ENCODE assay signal across 20 mouse cellular contexts in the genomic region with DNA sequence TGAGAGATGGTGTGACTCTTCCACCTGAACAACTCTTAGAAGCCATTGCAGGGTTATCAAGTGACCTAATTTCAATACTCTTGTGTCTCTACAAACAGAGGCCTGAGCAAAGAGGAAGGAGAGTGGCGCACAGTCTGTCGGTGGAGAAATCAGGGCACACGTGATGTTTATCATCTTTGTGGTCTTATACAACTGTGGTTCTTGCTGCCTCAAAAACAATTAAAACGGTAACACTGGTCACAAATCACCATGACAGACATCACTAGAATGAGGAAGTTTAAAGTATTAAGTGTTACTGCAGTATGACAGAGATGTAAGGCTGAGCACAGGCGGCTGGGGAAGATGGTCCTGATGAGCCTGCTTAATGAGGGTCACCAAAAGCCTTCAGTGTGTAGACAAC.
DNase-seq lines count a peak whose midpoint lies in the region; ATAC-seq and TF ChIP-seq lines count a peak whose summit lies in the region.
"Had no signal": no experiment of that assay in that cellular context is flagged by ENCODE, and none has a peak within 500 bp of the region (broad histone marks: within the 10 kb centered on the region; RNA-seq: fewer than 3 reads in every experiment).

No protein-coding gene starts in this region.

- H3K9me3 ChIP-seq in hindbrain, embryonic 12.5 days (replicated peaks), result no peaks in the 10 kb centered on the region
- H3K9me3 ChIP-seq: embryonic facial prominence, embryonic 15.5 days; forebrain, embryonic 10.5 days; hindbrain, embryonic 13.5 days; kidney, embryonic 15.5 days; limb, embryonic 12.5 days; liver, embryonic 13.5 days; lung, embryonic 15.5 days had no signal

- no peak overlapping the region for H3K4me2 ChIP-seq in hindbrain, embryonic 12.5 days (replicated peaks)
- H3K4me2 ChIP-seq: embryonic facial prominence, embryonic 15.5 days; hindbrain, embryonic 13.5 days; kidney, embryonic 15.5 days; limb, embryonic 12.5 days; liver, embryonic 13.5 days; lung, embryonic 15.5 days had no signal

- no peak for TF ChIP-seq CTCF in spleen, adult 2 months (IDR thresholded peaks at IDR 0.05; ENCODE audit: extremely low read depth, insufficient read depth, insufficient read length, insufficient replicate concordance)

- peak overlapping the region; percentile 77 for H3K27ac ChIP-seq in spleen, adult 2 months (ENCODE audit: insufficient read depth, low read length)
- no peak overlapping the region for H3K27ac ChIP-seq in hindbrain, embryonic 12.5 days
- H3K27ac ChIP-seq: embryonic facial prominence, embryonic 15.5 days; forebrain, embryonic 10.5 days; hindbrain, embryonic 13.5 days; kidney, embryonic 15.5 days; left cerebral cortex, adult 2 months; limb, embryonic 12.5 days; liver, embryonic 13.5 days; lung, embryonic 15.5 days; stomach, postnatal 0 days had no signal

- 14% methylated on average over 5 of the region's 5 CpGs for WGBS in spleen, adult 2 months
- 94% methylated on average over 5 of the region's 5 CpGs for WGBS in hindbrain, embryonic 12.5 days

- no peak for TF ChIP-seq POLR2A in spleen, adult 2 months (IDR thresholded peaks at IDR 0.05; ENCODE audit: low read depth, low read length)

- H3K4me3 ChIP-seq in spleen, adult 2 months (ENCODE audit: extremely low read depth, insufficient read depth, insufficient read length), result no peak overlapping the region
- no peak overlapping the region for H3K4me3 ChIP-seq in hindbrain, embryonic 12.5 days
- H3K4me3 ChIP-seq: embryonic facial prominence, embryonic 15.5 days; forebrain, embryonic 10.5 days; hindbrain, embryonic 13.5 days; kidney, embryonic 15.5 days; left cerebral cortex, adult 2 months; limb, embryonic 12.5 days; liver, embryonic 13.5 days; lung, embryonic 15.5 days had no signal

- ATAC-seq in CD4-positive, CD25-positive, alpha-beta regulatory T cell, adult 4 months, result peak; percentile 53
- peak; percentile 88 to 90 for ATAC-seq in hematopoietic stem cell, adult 5-6 weeks (replicated peaks in 1 of 2; ENCODE audit: insufficient read depth in 1 of 2, low FRiP score in 2 of 2, low TSS enrichment in 1 of 2, low read depth in 1 of 2, poor library complexity in 2 of 2, severe bottlenecking in 2 of 2)
- no peak for ATAC-seq in hindbrain, embryonic 12.5 days (ENCODE audit: low FRiP score)
- ATAC-seq: intestine, embryonic 16.5 days had no signal

- no peaks in the 10 kb centered on the region for H3K36me3 ChIP-seq in spleen, adult 2 months (ENCODE audit: control insufficient read depth, insufficient read depth, low read length)
- H3K36me3 ChIP-seq in splenic B cell, adult 2 months (ENCODE audit: control insufficient read depth, insufficient read depth, low read length, poor library complexity, severe bottlenecking), result no peaks in the 10 kb centered on the region
- H3K36me3 ChIP-seq in hindbrain, embryonic 12.5 days, result no peaks in the 10 kb centered on the region
- H3K36me3 ChIP-seq: embryonic facial prominence, embryonic 15.5 days; forebrain, embryonic 10.5 days; hindbrain, embryonic 13.5 days; kidney, embryonic 15.5 days; limb, embryonic 12.5 days; liver, embryonic 13.5 days; lung, embryonic 15.5 days had no signal

- H3K4me1 ChIP-seq in spleen, adult 2 months (ENCODE audit: control insufficient read depth, insufficient read depth, insufficient read length), result peaks cover 49% of the 10 kb centered on the region
- peaks cover 4% of the 10 kb centered on the region; the same call in 1 of the 2 replicates for H3K4me1 ChIP-seq in hindbrain, embryonic 12.5 days
- H3K4me1 ChIP-seq: hindbrain, embryonic 13.5 days had no signal

- DNase-seq in spleen, adult 2 months (ENCODE audit: low read depth in 1 of 2, low spot score in 2 of 2), result peak; percentile 32 to 63
- DNase-seq in spleen, postnatal 14 days (ENCODE audit: low spot score in 2 of 2), result no peak
- peak; percentile 76 for DNase-seq in splenic B cell, adult 2 months (ENCODE audit: low read depth, low spot score)
- DNase-seq in kidney, postnatal 14 days, result no peak
- DNase-seq: adrenal gland, postnatal 10 days; gastrocnemius, postnatal 10 days; liver, embryonic 13.5 days; right cerebral cortex, postnatal 4 days had no signal

- no peak overlapping the region for H3K9ac ChIP-seq in hindbrain, embryonic 12.5 days
- H3K9ac ChIP-seq: embryonic facial prominence, embryonic 15.5 days; hindbrain, embryonic 13.5 days; kidney, embryonic 15.5 days; limb, embryonic 12.5 days; liver, embryonic 13.5 days; lung, embryonic 15.5 days had no signal

- H3K27me3 ChIP-seq in spleen, adult 2 months (ENCODE audit: control insufficient read depth, insufficient read depth, low read length), result no peaks in the 10 kb centered on the region
- H3K27me3 ChIP-seq in splenic B cell, adult 2 months (ENCODE audit: control insufficient read depth, insufficient read depth, low read length, poor library complexity, severe bottlenecking), result no peaks in the 10 kb centered on the region
- H3K27me3 ChIP-seq in hindbrain, embryonic 12.5 days, result no peaks in the 10 kb centered on the region
- H3K27me3 ChIP-seq: embryonic facial prominence, embryonic 15.5 days; hindbrain, embryonic 13.5 days; kidney, embryonic 15.5 days; limb, embryonic 12.5 days; lung, embryonic 15.5 days had no signal

Comparison
In these comparisons a context has a peak if more than half of its experiments do, and no peak if none do; other contexts are left out.
1. DNase-seq: peak in spleen, adult 2 months (2 of 2) and splenic B cell, adult 2 months (single experiment); none in spleen, postnatal 14 days (0 of 2) and kidney, postnatal 14 days (single experiment).